Mouse (Mus musculus): ENCODE data around the gene Gm614.

Gene Gm614

DNA sequence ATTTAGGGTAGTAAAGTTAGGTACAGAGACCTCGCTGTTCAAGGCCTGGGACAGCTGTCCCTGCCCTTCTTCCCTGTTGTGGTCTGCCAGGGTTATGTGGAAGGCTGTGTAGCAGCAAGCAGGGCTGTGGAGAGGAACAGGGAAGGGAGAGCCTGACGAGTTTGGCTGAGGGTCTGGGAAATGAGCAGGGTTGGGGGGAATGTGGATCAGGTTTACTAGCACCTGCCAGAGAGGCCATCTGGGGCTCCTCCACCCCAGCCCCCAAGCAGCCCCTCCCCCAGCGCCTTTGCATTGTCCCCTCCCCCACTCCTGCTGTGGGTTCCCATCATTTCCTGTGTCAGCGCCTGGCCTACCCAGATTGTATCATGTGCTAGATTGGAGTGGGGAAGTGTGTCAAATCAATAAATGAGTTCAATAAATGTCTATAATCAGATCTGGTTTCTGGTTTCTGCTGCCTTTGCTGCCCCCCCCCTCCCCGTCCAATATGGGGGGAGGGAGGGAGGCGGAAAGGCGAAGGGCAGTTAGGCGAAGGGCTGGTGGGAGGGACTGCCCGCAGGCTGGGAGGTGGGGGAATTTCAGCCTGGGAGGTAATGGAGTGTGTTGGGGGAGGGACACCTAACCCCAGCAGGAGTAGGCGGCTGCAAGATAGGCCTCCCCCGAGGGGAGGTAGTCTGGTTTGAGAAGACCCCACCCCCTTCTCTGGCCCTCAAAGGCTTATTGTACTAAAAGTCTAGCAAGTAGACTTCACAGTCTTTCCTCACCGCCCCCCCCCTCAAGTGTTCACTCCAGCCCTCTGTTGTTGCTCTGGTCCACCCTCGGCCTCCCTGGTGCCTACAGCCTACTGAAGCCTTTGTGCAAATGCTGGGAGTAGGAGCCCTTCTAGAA is 3.1 kb downstream of the Gm614 start:
- DNase-seq (ENCODE audit: low spot score): no peak

DNA sequence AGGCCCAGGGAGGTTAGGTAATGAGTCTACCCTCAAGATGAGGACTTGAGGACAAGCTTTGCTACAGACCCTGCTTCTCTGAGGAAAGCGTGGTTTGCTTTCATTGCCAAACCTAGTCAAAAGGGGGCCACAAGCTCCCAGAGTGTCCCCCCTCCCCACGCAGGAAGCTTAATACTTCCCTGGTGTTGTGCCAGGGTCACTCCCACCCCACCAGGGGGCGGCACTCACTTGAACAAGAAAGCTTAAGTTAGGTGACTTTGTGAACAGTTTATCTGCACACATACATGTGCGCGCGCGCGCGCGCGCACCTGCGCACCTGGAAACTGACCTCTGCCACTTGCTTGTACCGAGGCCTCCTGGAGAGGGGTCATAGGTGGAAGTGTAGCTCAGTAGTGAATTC is 7.2 kb downstream of the Gm614 start:
- peak; percentile 5 for DNase-seq (ENCODE audit: low spot score)

DNA sequence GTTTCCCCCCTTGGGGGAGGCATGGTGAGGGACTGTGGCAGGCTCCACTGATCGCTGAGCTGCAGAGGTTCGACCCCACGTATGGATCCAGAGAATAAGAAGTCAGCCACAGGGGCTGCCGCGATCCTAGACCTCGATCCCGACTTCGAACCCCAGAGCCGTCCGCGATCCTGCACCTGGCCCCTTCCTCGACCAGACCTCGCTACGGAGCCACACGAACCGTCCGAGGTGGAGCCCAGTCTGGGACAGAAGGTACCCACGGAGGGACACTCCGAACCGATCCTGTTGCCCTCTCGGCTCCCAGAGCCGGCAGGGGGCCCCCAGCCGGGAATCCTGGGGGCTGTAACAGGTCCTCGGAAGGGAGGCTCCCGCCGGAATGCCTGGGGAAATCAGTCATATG is 9.1 kb downstream of the Gm614 start:
- peak; percentile 14 for DNase-seq (ENCODE audit: low spot score)

DNA sequence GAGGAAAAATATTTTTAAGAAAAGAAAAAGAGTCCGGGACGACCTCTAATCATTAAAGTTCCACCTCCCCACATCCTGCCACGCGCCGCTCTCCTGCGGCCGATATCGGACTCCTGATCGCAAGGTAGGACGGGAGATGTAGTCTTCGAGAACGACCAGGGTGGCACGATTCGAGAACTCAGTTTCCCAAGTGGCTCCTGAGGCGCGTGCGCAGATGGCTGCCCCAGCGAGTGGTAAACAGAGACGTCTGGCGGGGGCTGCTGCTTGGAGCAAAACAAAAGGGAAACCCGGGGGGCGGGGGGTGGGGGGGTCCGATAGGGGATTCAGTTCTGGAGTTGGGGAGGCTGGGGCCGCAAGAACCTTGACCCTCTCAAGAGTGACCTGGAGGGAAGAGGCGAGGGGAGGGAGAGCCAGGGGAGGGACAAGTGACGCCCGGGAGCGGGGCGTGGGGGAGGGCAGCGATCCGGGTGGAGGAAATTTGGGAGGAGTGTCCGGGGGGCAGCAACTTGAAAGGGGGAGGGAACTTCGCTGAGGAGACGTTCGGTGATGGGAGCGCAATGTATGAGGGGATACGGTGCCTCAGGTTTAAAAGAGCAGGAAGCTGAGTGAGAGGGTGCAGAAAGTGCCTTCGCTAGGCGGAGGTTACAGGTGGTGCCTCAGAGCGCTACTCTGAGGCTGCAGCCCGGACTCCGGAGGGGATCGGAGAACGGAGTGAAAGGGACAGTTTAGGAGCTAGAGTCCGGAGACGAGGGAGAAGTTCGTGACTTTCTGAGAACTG is 9.7 kb downstream of the Gm614 start, which contains the start of gene Foxo4:
Foxo4 (plus strand) TSS at position 577 of the 778 bp plus-strand sequence.
- DNase-seq (ENCODE audit: low spot score): peak; percentile 85

DNA sequence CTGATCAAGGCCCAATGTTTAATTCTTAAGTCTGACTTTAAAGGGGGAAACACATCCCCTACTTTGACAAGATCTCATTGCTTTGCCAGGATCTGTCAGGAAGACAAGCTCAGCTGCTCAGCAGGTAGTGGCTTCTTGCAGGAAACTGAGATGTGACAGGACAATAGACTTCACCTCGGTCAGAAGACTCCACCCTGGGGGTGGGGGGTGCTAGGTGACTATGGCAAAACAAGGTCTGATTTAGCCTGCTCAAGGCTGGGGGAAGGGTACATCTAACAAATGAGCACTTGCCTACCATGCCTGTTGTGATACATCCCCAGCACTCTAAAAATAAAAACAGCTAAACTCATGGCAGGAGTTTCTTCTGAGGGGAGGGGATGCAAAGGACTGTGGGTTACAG is 18.8 kb downstream of the Gm614 start:
- no peak for DNase-seq (ENCODE audit: low spot score)

DNA sequence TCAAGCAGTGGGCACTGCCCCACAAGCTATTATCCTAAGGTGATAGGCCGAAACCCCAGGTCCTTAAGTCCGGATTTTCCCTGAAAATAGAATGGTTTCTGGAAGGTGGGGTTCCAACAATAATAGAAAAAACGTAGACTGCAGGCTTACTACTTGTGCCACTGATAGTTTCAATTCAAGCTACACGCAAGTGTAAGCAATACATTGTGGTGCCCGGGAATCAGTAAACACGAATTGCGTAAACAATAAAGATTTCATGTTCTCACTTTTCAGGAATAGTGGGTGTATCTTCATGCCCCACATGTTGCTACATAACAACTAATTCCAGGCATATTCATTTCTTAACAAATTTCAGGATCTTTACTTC is 41.0 kb downstream of the Gm614 start:
- DNase-seq (ENCODE audit: low spot score): no peak

DNA sequence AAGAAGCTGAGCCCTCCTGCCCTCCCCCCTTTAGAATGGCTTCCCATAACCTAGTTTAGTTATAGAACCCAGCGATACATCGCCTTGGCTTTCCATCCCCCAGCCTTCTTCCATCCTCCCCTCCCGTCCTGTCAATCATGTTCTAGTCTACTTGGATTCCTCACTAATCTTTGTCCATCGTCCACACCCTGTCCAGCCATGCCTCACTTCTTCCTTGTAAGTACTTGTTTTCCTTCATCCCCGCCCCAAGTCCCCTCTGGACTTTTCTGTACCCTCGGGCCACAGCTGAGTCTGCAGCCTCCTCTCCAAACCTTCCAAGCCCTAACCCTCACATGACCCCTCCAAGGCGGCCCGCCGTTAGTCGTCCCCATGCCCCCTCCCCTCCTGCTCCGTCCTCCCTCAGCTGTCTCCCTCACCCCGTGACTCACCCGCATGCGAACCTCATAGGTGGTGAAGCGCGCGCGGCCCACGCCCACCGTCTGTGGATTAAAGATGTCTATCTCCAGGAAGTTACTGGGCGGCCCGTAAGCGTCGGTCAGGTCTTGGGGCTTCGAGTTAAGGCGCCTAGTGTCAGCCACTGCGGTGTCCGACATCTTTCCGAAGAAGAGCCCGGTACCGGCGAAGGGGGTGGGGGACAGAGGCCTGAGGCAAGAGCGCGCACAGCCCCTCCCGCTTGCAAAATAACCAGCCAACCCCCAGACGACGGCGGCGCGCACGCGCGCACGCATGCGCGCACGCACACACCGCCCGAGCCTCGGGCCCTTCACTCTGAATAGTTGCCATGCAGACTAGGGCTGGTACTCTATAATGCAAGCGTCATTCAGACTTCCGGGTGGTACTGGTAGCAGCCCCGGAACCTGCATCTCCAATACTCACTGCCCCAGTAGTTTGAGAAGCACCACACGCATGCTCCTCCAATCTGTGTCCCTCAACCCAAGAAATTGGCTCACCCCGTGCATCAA is 41.7 kb downstream of the Gm614 start, which contains the start of gene Snx12:
Snx12 (minus strand) TSS at position 730 of the 962 bp plus-strand sequence.
- DNase-seq (ENCODE audit: low spot score): peak; percentile 85

Data from ovary, postnatal 36 days (tissue).